Mouse (Mus musculus): ENCODE measurements around the gene Rgs19.

Gene Rgs19

GRCm38 (mm10) chr2:181693339-181694280, at the start of gene Rgs19:
Rgs19 (minus strand) TSS chr2:181693977.
- peak; percentile 61 for DNase-seq (ENCODE audit: low read depth, low spot score)

- DNase-seq (ENCODE audit: low read depth, low spot score), result no peak
Measured at GRCm38 (mm10) chr2:181730051-181730450, 36.3 kb upstream of the Rgs19 start.

GRCm38 (mm10) chr2:181727659-181728262, 34.0 kb upstream of the Rgs19 start:
- no peak for DNase-seq (ENCODE audit: low read depth, low spot score)

- DNase-seq (ENCODE audit: low read depth, low spot score), result no peak
Measured at GRCm38 (mm10) chr2:181722213-181722612, 28.4 kb upstream of the Rgs19 start.

DNA sequence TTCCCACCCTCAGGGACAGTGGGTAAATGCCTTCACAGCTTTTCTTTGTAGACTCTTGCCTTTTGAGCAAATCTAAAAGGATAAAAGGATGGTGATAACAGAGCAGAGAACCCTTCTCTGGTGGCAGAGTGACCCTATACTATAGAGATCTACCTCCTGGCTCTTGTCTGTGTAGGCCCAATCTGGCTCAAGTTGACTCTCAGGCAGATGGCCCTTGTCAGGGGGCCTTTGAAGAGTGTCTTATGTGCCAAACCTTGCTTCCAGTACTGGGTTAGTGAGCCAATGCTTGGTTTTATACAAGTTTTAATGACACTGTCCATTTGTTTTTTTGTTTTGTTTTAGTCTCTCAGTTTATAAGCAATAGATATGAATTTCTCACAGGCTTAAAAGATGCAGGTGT, 27.4 kb upstream of the Rgs19 start:
- DNase-seq (ENCODE audit: low read depth, low spot score), result no peak

- no peak for DNase-seq (ENCODE audit: low read depth, low spot score)
Measured at GRCm38 (mm10) chr2:181720061-181720460, 26.3 kb upstream of the Rgs19 start.

DNA sequence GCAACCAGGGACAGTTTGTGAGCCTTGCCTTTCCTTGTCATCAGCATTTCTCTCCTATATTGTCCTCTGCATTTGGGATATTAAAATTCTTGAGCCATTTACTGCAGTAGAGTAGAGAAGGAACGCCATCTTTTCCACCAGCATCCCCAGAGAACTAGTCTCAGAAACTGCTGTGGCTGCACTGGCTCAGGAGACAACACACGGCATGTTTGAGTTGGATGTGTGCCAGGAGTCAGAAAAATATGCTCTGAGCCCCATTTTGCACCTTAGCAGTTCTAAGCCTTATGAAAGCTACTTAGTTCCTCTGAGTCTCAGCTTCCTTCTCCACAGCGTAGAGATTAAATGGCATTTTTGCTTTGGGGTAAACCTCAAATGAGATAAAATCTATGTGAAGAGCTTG, 23.2 kb upstream of the Rgs19 start:
- DNase-seq (ENCODE audit: low read depth, low spot score), result no peak

- DNase-seq (ENCODE audit: low read depth, low spot score), result no peak
Measured at GRCm38 (mm10) chr2:181715382-181715781, 21.6 kb upstream of the Rgs19 start.

DNA sequence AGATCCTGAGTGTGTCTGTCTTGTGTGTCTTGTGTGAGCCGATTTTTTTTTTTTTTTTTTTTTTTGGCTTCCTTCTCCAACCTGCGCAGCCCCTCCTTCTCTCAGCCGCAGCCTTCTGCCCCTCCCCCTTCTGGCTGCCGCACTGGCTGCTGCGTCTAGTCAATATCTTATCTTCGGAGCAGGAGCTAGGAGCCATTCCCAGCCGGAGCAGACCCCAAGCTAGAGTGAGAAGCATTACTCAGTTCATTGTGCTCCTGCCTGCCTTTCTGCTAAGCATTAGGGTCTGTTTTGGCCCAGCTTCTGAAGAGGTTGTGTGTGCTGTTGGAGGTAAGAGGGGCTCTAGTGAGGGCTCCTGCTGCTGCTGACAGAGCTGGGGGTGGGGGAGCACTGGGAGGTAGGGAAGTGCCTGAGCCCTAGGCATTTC, 21.1 kb upstream of the Rgs19 start, which contains the start of gene Oprl1:
Gene Oprl1, plus strand, starts transcription at position 114 of the 424 bp plus-strand sequence.
- peak; percentile 68 for DNase-seq (ENCODE audit: low read depth, low spot score)

DNA sequence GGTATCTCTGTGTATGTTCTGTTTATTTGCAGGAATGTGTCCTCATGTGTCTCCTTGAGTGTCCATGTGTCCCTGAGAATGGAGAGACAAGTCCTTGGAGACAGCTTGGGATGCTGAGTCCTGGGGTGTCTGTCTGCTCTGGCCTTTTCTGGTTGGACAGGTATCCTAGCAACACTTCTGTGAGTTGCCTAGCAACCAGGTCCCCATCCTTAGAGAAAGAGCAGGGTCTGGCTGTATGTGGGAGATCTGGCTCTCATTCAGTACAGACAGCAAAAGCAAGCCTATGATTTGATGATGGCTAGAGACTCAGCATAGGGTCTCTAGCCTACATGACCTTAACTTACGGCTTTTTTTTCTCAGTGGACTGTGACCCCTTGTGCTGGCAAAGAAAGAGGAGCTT, 20.0 kb upstream of the Rgs19 start:
- peak; percentile 87 for DNase-seq (ENCODE audit: low read depth, low spot score)

DNA sequence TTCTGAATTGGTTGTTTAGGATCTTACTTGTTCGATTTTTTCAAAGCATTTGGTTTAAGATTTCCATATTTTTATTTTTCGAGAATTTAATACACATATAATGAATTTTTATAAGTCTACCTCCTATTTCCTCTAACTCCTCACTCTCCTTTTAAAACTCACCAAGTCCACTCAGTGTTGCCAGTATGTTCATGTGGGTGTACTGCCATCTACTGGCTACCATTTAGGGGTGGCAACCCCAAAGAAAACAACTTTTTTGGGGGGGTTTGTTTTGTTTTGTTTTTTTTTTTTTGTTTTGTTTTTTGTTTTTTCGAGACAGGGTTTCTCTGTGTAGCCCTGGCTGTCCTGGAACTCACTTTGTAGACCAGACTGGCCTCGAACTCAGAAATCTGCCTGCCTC, 12.9 kb upstream of the Rgs19 start:
- no peak for DNase-seq (ENCODE audit: low read depth, low spot score)

DNA sequence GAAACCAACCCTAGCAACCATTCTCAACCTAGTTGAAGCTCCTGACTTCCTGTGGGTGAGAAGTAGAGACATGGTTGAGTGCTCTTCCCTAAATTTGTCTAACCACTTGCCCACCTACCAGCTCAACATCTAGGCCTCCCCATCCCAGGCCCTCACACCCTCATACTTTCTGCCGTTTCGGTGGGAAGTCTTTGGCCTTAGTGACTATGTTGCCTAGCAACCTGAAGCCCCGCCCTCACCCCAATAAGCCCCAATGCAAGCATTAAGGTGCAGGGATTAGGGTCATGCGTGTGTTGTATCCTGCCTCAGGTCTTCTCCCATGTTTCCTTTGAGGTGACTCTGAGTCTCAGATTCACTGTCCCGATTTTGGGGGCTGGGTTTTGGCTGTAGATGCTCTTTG, 4.5 kb upstream of the Rgs19 start, which contains the start of gene Lkaaear1:
Gene Lkaaear1, minus strand, starts transcription at position 202 of the 400 bp plus-strand sequence.
- DNase-seq (ENCODE audit: low read depth, low spot score), result no peak

DNA sequence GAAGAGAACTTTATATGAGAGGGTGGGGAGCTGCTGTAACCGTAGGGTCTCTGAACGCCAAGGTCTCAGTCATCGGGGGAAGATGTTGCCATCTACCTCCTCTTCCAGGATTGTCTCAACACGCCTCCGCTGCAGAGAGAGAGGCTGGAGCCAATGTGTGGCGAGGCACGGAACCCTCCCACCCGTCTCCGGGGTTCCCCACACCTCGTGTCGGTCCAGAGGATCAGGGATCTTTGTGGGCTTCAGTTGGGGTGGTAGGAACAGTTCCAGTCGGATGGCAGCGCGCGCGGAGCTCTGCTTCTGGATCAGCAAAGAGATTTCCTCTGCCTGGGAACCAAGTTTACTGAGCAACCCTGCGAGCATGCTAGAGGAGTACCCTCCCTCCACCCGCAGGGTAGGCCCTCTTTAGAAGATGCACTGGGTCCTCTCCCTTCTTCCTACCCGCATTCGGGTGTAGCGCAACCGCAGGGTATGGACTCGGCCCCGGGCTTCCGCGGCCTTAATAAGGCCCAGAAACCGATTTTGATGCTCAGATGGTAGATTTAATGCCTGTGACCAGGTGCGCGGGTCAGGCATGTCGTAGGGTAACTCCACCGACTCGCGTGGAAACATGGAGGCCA, 3.1 kb upstream of the Rgs19 start:
- DNase-seq (ENCODE audit: low read depth, low spot score), result no peak

DNA sequence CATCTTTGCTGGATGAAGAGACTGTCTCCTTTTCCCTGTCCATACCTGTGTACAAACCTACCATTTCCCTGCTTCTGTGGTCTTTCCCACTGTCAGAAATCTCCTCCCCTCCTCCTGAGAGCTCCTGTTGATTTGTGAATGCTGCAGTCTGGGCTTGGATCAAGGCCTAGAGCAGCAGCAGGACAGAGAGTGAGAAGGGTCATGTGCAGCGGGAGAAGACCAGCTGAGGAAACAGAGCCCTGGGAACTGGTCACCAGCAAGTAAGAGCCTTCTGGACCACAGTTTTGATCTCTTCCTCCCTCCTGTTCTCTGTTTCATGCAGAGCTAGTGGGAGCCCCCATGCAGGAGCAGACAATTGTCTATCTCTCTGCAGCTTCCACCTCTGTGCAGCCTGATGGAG, 2.0 kb upstream of the Rgs19 start:
- no peak for DNase-seq (ENCODE audit: low read depth, low spot score)

GRCm38 (mm10) chr2:181694581-181694980, 804 bp upstream of the Rgs19 start:
- DNase-seq (ENCODE audit: low read depth, low spot score), result no peak

GRCm38 (mm10) chr2:181692304-181692703, 1.5 kb downstream of the Rgs19 start:
- no peak for DNase-seq (ENCODE audit: low read depth, low spot score)

GRCm38 (mm10) chr2:181691571-181691970, 2.2 kb downstream of the Rgs19 start:
- DNase-seq (ENCODE audit: low read depth, low spot score), result no peak

DNA sequence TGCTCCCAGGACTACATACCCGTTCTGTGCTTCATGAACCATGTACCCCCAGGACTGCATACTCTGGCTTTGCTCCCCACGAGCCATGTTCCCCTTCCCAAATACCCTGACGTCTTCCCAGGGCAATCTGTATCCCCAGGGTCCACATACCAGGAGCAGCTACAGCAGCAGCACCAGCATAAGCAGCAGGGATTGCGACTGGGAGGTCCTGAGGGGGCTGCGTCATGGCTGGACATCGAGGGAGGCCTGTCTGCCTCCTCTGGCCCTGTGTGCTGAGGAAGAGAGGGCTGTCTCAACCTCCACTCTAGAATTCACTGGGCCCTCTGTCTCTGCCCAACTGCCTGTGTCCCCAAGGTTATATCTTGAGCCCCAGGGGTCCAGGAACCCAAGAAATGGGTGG, 2.7 kb downstream of the Rgs19 start:
- no peak for DNase-seq (ENCODE audit: low read depth, low spot score)

DNA sequence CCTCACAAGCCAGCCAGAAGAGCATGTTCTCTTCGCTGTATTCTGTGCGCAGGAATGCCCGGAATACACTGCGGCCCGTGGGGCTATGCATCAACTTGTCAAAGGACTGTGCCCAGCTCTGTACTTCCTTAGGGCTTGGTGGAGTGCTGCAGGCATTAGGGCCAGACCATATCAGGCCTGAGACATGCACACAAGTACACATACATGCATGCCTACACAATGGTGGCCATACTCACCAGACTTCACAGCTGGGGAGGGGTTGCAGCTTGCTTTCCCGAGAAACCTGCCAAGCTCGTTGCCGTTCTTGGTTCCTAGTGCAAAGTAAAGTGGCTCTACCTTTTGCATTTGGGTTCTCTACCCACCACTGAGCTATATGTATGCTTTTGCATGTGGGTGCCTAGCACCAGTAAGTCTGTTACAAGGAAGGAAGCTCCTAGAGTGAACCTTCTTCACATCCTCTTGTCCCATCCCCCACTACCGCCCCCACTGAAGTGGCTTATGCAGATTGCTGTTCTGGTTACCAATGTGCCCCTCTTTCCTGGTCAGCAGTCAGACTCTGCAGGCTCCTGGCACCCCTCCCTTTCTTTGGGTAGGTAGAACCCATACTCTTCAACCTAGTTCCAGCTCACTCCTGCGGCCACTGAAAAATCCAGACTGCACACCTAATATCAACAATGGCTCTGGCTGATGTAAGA, 4.2 kb downstream of the Rgs19 start:
- DNase-seq (ENCODE audit: low read depth, low spot score), result no peak

- no peak for DNase-seq (ENCODE audit: low read depth, low spot score)
Measured at GRCm38 (mm10) chr2:181687586-181687985, 6.2 kb downstream of the Rgs19 start.

- no peak for DNase-seq (ENCODE audit: low read depth, low spot score)
Measured at GRCm38 (mm10) chr2:181685686-181686085, 8.1 kb downstream of the Rgs19 start.

DNA sequence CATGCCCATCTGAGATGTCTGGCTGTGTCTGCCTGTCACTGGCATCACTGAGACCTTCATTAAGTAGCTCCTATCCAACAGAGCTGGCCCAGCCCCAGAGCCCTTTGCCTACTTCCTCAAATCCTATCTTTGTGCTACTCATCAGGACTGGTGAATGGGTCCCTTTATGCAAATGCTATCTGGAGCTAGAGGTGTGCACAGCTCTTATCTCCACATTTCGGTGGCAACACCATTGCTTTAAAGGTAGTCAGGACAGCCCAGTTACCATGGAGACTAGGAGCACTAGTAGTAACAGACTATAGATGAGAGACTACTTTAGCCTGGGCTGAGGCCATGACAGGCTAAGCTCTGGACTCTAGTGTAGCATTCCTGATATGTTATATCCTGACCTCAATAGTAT, 9.1 kb downstream of the Rgs19 start:
- DNase-seq (ENCODE audit: low read depth, low spot score), result no peak

All from telencephalon, adult 2 months (tissue).